Mouse (Mus musculus) left cerebral cortex, postnatal 10 days (tissue): ENCODE data around the gene B230219D22Rik. TPM values are rescaled to one million over a fixed set of nuclear protein-coding genes. Genes with fewer than 3 reads are reported as not detected.
A peak's percentile ranks its signal among the peaks of the same experiment; 100 is the strongest.

Experiments
- DNase-seq, 2 experiments: peaks; one replicate each; pipeline ENCODE4 v3.0.0; 2021 to 2022; ENCODE audit warnings: low spot score in 2 of 2, mixed read lengths in 1 of 2; ENCODE audit errors: extremely low spot score in 1 of 2
- intact Hi-C: fragments of 180-260 bp; cut with DNase I; formaldehyde crosslinking; loops from one replicate; pipeline ENCODE4 v1.15.1; 2025
- total RNA-seq, 2 experiments: library from RNA; stranded (reverse); gene quantifications; 2 replicates each; pipeline ENCODE4 v1.2.3; 2021

Gene B230219D22Rik
- total RNA-seq, 2 experiments from 2014 or later = 90.4 to 92.0 TPM

DNA sequence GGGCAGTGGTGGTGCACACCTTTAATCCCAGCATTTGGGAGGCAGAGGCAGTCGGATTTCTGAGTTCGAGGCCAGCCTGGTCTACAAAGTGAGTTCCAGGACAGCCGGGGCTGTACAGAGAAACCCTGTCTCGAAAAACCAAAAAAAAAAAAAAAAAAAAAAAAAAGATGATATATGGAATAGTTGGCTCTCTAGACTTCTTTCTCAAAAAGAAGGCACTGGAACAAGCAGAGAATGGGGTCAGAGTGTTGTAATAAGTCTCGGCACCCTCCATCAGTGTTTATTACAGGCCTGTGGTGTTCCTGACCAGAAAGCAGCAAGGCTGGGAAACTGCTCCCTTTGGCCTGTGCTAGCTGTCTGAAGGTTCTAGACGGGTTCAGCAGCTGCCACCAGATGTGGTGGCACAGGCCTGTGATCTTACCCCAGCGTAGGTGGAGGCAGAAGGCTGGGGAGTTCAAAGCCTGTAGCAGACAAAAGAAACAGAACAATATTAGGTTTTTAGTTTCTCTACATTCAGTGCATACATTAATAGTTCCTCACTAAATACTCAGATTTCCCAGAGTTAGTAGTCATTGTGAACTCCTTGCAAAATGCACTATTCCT, 23.1 kb downstream of the B230219D22Rik start:
- no peak for DNase-seq
- intact Hi-C loops = no loop called here

DNA sequence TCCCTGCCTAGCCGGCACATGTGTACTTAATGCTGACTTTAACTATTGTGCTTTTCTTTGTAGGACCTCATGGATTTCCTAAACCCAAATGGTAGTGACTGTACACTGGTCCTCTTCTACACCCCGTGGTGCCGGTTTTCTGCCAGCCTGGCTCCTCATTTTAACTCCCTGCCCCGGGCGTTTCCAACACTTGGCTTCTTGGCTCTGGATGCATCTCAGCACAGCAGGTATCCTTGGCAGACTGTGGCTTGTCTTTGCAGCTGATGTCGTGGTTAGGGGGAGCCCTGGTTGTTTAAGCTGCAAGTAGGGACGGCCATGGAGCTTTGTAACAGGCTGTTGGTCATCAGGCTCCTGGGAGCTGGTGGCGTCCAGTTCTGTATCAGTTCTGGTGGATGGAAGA, 28.6 kb downstream of the B230219D22Rik start:
- DNase-seq = no peak
- intact Hi-C loops = no loop called here

DNA sequence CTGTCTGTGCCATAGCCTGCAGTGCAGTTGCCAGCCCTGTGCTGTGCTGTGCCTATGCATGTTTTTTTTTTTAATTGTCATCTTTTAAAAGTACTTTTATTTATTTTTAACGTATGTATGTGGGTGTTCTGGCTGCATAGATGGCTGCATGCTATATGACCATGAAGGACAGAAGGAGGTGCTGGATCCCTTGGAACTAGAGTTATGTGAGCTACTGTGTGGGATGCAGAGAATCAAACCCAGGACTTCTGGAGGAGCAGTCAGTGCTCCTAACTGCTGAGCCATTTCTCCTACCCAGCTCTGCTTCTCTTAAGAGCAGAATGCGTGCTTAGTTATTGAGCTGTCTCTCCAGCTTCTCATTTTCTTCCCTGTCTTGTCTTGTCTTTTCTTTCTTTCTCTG, 29.1 kb downstream of the B230219D22Rik start:
- intact Hi-C loops = no loop called here
- DNase-seq = no peak

- DNase-seq = no peak
- intact Hi-C loops = loop anchor here (2.0 kb wide), 1 partner anchor 32 kb away; no protein-coding TSS in a partner anchor
Measured at GRCm38 (mm10) chr13:55726598-55727119, 33.7 kb downstream of the B230219D22Rik start.

- intact Hi-C loops = loop anchor here (2.0 kb wide), 1 partner anchor 32 kb away; no protein-coding TSS in a partner anchor
- DNase-seq = peak; percentile 76 to 93
Measured at GRCm38 (mm10) chr13:55727120-55727838, 34.4 kb downstream of the B230219D22Rik start, which contains the start of gene Pcbd2. TSS of gene Pcbd2 (plus strand) at chr13:55727368.

DNA sequence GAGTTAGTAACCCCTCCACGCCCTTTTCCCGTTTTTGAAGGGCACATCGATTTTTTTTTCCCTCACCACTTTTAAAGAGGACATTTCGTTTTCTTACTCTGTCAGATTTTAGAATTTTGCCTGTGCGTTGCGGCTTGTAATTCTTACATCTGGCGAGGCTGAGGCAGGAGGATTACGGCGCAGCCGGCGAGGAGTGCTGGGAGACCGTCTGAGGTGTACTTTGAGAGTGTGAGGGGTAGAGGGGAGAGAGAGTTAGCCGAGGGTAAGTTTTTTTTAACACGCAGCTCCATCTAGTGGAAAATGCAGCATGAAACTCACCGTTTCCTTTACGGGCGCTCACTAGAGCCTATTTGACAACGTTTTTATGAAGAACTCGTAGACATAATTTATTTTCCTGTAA, 34.9 kb downstream of the B230219D22Rik start:
- intact Hi-C loops = loop anchor here (2.0 kb wide), 1 partner anchor 33 kb away; no protein-coding TSS in a partner anchor
- peak; percentile 69 for DNase-seq

DNA sequence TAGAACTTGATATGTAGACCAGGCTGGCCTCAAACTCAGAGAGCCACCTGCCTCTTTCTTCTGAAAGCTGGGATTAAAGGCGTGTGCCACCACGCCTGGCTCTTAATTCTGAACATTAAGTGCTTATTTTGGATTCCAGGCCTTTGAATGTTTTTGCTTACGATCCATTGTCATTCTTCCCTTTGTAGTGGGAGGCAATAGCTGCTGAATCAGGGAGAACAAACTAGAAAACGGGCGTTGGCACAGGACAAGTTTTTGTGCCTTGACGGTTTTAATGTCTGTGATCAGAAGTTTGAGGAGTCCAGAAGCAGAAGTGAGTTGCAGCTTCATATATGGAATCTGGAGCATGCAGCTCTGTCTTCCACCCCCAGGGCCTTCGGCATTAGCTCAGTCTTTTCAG, 37.8 kb downstream of the B230219D22Rik start:
- DNase-seq = no peak
- intact Hi-C loops = no loop called here

DNA sequence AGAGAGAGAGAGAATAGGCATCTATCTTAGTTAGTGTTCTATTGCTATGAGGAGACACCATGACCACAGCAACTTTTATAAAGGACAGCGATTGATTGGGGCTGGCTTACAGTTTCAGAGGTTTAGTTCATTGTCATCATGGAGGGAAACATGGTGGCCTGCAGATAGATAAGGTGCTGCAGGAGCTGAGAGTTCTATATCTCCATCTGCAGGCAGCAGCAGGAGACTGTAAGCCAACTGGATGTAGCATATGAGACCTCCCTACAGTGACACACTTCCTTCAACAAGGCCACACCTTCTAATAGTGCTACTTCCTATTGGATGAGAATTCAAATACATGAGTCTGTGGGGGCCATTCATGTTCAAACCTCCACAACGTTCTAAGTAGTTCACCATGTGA, 39.2 kb downstream of the B230219D22Rik start:
- intact Hi-C loops = no loop called here
- DNase-seq = no peak

- DNase-seq = no peak
- intact Hi-C loops = no loop called here
Measured at GRCm38 (mm10) chr13:55733628-55734502, 40.9 kb downstream of the B230219D22Rik start.

DNA sequence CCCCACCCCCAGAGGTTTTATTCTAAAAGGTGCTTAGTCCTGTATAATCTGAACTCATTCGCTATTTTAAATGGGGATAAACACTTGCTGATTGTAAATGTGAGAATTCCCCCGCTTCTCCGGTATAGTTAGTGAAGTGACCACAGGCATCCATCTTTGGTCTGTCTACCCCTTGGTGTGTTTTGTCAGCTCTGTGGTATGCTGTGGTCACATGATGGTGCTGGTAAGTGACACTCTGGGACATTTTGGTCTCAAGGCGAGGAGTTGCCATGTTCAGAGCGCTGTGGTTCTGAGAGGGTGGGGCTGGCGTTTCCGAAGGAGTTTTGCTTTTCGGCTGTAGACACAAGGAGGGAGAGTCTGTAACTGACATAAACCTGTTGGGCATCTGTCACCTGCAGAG, 45.0 kb downstream of the B230219D22Rik start:
- intact Hi-C loops = no loop called here
- no peak for DNase-seq

- intact Hi-C loops = no loop called here
- no peak for DNase-seq
Measured at GRCm38 (mm10) chr13:55742306-55742705, 49.4 kb downstream of the B230219D22Rik start.

Other genes with a start within 250 kb of the B230219D22Rik start
- 10 to 100 TPM; 70.6 to 73.0 TPM for gene Grk6, start 248.1 kb upstream of the B230219D22Rik start, total RNA-seq
- 100 to 1,000 TPM in 1 of 2 experiments, 10 to 100 TPM in 1; 91.9 to 103 TPM for gene Prr7, start 228.9 kb upstream of the B230219D22Rik start, total RNA-seq
- gene Dbn1, start 205.0 kb upstream of the B230219D22Rik start, total RNA-seq = 100 to 1,000 TPM; 350 to 366 TPM
- gene Pdlim7, start 179.4 kb upstream of the B230219D22Rik start, total RNA-seq = 10 to 100 TPM; 60.1 to 61.4 TPM
- 1 to 10 TPM; 4.3 to 4.5 TPM for gene Dok3, start 163.8 kb upstream of the B230219D22Rik start, total RNA-seq
- gene Ddx41, start 156.5 kb upstream of the B230219D22Rik start, total RNA-seq = 10 to 100 TPM; 42.0 to 43.4 TPM
- gene Fam193b, start 122.0 kb upstream of the B230219D22Rik start, total RNA-seq = 10 to 100 TPM; 65.8 to 67.6 TPM
- 100 to 1,000 TPM; 118 to 120 TPM for gene Tmed9, start 119.4 kb upstream of the B230219D22Rik start, total RNA-seq
- gene B4galt7, start 93.2 kb upstream of the B230219D22Rik start, total RNA-seq = 10 to 100 TPM; 24.9 to 25.5 TPM
- gene Caml, start 70.1 kb upstream of the B230219D22Rik start, total RNA-seq = 10 to 100 TPM; 53.7 to 55.3 TPM
- gene Ddx46, start 58.1 kb upstream of the B230219D22Rik start, total RNA-seq = 10 to 100 TPM; 44.2 to 45.2 TPM
- 10 to 100 TPM; 62.9 to 68.8 TPM for gene Txndc15, start 21.5 kb downstream of the B230219D22Rik start, total RNA-seq
- 10 to 100 TPM; 26.9 to 32.1 TPM for gene Pcbd2, start 34.2 kb downstream of the B230219D22Rik start, total RNA-seq
- gene Catsper3, start 91.4 kb downstream of the B230219D22Rik start, total RNA-seq = not detected
- not detected for gene Pitx1, start 143.1 kb downstream of the B230219D22Rik start, total RNA-seq